Mouse (Mus musculus) cortical plate, adult 2 months (tissue): ENCODE data around the gene Pitpnc1. TPM values are rescaled to one million over a fixed set of nuclear protein-coding genes. Genes with fewer than 3 reads are reported as not detected.

Source experiments
- H3K27ac ChIP-seq: fragments of 200-500 bp; 2 replicates; pipeline ENCODE4 v1.5.1; 2012; ENCODE audit warnings: low read length, control low read depth, inconsistent platforms; ENCODE audit not compliant: insufficient read depth
- H3K4me1 ChIP-seq: fragments of 200-500 bp; 2 replicates; pipeline ENCODE4 v1.6.1; 2011; ENCODE audit warnings: low read length; ENCODE audit not compliant: control insufficient read depth, insufficient read depth
- H3K4me3 ChIP-seq: fragments of 200-500 bp; 2 replicates; pipeline ENCODE4 v1.5.1; 2011; ENCODE audit warnings: mild to moderate bottlenecking, low read length, control low read depth; ENCODE audit not compliant: insufficient read depth
- CTCF ChIP-seq: fragments of 200-500 bp; IDR thresholded peaks from 2 replicates; pipeline ENCODE4 v1.5.1; 2011; ENCODE audit warnings: mild to moderate bottlenecking, control low read depth, low read length; ENCODE audit not compliant: insufficient read depth; ENCODE audit errors: extremely low read depth
- POLR2A ChIP-seq: fragments of 200-500 bp; IDR thresholded peaks from 2 replicates; pipeline ENCODE4 v1.6.1; 2011; ENCODE audit warnings: mild to moderate bottlenecking, low read length, control low read depth; ENCODE audit not compliant: insufficient read depth; ENCODE audit errors: extremely low read depth
- polyA plus RNA-seq: library from polyadenylated mRNA; depleted of rRNA; stranded (reverse); fragments of >200 nt; gene quantifications from 2 replicates; pipeline ENCODE4 v1.2.3, GENCODE M21; 2012

Pitpnc1 gene
- polyA plus RNA-seq, 1 experiment = 35.6 TPM

DNA sequence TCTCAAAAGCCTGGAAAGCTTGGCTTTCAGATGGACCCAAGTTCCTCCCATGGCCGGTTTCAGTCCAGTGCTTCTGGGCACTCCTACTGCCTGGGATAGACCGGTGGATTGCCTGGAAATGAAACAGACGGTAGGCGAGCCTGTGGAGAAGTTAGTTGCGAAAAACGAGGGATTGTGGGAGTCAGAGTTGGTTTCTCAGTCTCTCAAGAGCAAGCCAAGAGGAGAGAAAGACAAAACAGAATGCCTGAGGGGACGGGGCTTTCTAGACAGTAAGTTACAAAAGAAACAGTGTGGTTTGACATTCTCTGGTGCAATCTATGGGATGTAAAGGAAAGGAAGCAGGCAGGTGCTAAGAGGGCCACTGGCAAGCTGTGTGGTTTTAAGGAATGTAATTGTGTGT, 216.3 kb downstream of the Pitpnc1 start:
- TF ChIP-seq CTCF = no peak
- TF ChIP-seq POLR2A = no peak
- Histone ChIP-seq H3K27ac (no peak overlapping the region), H3K4me3 (no peak overlapping the region), H3K4me1 (peaks cover 1% of the 10 kb centered on the region)

DNA sequence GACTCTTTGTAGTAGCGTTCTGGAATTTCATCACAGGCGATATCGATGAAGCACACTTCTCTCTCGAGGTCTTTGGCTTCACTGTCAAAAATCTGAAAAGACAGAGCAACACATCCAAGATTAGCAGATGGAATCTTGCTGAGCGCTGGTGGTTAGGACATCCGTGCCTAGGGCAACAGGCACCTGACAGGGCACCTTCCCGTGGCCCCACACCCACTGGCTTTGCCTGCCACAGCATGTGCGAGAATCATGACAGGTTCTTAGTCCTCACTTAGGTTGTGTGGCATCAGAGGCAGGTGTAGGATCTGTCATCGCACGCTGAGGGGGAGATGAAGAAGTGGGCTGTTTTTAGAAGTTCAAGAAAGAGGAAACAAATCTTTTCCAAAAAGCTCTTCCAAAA, 218.5 kb downstream of the Pitpnc1 start:
- Histone ChIP-seq H3K4me3 (no peak overlapping the region), H3K4me1 (peaks cover 1% of the 10 kb centered on the region), H3K27ac (no peak overlapping the region)
- no peak for TF ChIP-seq CTCF
- TF ChIP-seq POLR2A = no peak

DNA sequence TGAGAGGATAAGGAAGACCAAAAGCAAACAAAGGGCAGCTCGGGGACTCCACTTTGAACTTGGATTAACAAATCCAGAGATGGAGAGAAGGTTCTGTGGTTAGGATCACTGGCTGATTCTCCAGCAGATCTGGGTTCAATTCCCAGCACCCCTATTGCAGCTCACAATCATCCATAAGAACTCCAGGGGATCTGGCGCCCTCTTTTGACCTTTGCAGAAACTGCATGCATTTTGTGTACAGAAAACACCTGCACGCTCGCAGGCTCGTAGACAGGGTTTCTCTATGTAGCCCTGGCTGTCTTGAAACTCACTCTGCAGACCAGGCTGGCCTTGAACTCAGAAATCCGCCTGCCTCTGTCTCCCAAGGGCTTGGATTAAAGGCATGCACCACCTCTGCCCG, 219.0 kb downstream of the Pitpnc1 start:
- Histone ChIP-seq H3K4me1 (no peaks in the 10 kb centered on the region; the same call in 1 of the 2 replicates), H3K4me3 (no peak overlapping the region), H3K27ac (no peak overlapping the region)
- TF ChIP-seq POLR2A = no peak
- TF ChIP-seq CTCF = no peak

DNA sequence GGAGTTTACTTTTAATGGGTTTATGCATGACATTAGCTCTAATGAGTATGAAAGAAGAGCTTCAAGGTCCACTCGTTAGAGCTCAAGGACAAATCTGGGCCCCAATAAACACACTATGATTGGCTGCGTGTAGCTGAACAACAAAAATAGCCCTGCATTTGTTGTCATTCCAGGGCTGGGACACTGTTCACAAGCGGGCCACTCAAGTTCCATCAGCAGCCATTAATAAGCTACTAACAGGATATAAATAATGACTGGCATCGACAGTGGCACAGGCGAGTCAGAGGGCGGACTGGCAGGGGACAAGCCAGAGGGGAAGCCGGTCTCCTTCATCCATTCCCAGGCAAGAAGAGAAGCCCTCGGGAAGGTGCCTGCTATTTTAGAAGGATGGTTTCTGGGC, 219.6 kb downstream of the Pitpnc1 start:
- Histone ChIP-seq H3K4me3 (no peak overlapping the region), H3K4me1 (no peaks in the 10 kb centered on the region; the same call in 1 of the 2 replicates), H3K27ac (no peak overlapping the region)
- TF ChIP-seq CTCF (no peak), POLR2A (no peak)

DNA sequence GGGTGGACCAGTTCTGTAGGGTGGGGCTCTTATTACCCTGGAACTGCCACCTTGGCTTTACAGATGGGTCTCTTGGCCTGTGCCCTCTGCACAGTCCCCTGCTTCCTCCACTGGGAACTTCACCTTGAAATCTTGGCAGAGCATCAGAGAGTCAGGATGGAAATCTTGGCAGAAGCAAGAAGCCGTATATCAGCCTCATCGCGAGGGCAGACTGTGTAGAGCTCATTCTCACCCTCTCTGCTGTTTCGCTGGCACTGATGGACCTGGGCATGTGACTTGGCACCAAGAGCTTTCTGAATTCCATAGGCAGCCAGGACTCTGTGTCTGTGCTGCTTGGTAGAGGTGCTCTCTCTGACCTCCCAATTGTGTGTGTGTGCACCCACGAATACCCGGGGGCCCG, 221.7 kb downstream of the Pitpnc1 start:
- Histone ChIP-seq H3K4me1 (no peaks in the 10 kb centered on the region; the same call in 1 of the 2 replicates), H3K27ac (no peak overlapping the region), H3K4me3 (no peak overlapping the region)
- no peak for TF ChIP-seq POLR2A

DNA sequence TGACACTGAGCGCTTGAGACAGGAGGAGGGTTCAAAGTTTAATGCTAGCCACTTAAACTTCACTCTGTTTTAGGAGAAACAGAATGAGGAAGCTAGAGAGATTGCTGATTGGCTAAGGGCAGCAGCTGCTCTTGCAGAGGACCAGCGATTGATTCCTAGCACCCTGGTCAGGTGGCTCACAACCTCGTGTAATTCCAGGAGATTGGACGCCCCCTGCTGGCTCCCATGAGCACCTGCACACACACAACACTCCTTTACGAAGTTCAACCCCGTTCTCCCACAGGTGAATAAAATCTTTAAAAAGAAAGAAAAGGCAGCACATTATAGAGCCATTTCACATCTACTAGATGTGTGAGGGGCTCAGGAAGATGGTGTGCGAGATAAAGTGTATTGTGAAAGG, 224.8 kb downstream of the Pitpnc1 start:
- no peak for TF ChIP-seq POLR2A
- no peak for TF ChIP-seq CTCF

DNA sequence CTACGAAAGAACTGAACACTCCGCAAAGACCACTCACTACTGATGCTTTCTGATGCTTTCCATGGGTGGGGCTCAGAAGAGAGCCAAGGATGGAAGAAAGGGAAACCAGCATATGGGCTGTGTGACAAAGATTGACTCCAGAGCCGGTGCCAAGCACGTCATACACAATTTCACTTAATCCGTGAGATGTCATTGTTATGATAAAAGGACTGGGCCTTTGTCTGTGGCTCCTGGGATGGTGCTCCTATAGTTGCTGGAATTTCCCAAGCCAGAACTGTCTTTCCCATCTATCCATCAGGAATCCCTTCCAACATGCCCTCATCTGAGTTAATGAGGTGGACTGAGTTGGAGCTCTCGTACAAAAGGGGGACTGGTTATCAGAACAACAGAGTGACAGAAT, 227.4 kb downstream of the Pitpnc1 start:
- TF ChIP-seq CTCF (no peak), POLR2A (no peak)
- H3K27ac ChIP-seq = peak overlapping the region; percentile 51; the same call in 1 of the 2 replicates
- no peak overlapping the region for H3K4me3 ChIP-seq
- no peaks in the 10 kb centered on the region for H3K4me1 ChIP-seq

More for the DNA sequence above, 224.8 kb downstream of the Pitpnc1 start:
- no peaks in the 10 kb centered on the region for H3K4me1 ChIP-seq
- no peak overlapping the region for H3K4me3 ChIP-seq
- H3K27ac ChIP-seq = no peak overlapping the region

DNA sequence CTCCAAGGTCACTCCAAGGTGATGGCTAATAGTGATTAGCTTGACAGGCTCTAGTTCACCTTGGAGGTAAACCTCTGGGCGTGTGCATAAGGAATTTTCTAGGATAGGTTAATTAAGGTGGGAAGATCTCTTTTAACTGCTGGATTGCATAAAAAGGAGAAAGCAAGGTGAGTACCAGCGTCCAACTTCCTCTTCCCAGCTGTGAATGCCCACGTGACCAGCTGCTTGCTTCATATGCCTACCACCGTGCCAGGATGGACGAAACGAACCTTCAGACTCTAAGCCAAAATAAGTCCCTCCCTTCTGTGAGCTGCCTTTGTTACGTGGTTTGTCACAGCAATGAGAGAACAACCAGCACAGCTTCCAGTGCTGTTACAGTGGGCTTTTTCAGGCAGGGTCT, 228.8 kb downstream of the Pitpnc1 start:
- Histone ChIP-seq H3K27ac (no peak overlapping the region), H3K4me3 (no peak overlapping the region), H3K4me1 (no peaks in the 10 kb centered on the region)
- TF ChIP-seq CTCF = no peak
- no peak for TF ChIP-seq POLR2A

DNA sequence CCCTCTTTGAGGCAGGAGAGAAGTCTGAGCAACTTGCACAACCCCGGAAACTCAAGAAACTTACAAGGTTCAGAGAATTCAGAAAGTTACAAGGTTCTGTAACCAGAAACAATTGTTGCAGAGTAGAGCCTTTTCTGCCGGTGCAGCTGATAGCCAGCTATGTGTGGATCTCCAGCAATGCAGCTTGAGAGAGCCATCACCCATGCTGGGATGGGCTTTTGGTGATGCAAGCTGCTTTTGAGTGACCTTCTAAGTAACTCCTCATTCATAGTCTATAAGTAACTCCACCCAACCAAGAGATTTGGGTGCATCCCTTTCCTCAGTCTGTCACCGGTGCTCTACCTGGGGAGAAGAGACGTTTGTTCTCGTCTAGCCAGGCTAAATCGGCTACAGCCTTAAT, 232.0 kb downstream of the Pitpnc1 start:
- Histone ChIP-seq H3K4me1 (no peaks in the 10 kb centered on the region), H3K4me3 (no peak overlapping the region), H3K27ac (no peak overlapping the region)
- no peak for TF ChIP-seq POLR2A
- TF ChIP-seq CTCF = no peak

DNA sequence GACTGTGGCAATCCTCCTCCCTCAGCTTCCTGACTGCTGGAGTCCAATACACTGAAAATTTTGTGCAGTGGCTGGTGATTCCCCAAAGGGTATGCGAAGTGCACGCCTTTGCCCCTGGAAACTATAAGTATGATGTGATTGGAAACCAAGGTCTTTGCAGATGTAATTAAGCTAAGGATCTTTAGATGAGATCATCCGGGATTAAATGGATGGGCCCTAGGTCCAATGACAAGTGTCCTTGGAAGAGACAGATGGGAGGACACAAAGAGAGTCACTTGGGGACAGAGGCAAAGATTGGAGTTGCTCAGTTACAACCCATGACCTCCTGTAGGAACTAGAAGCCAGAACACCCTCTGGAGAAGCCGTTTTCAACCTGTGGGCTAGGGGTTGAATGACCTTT, 233.0 kb downstream of the Pitpnc1 start:
- TF ChIP-seq CTCF (no peak), POLR2A (no peak)
- no peak overlapping the region for H3K27ac ChIP-seq
- no peaks in the 10 kb centered on the region for H3K4me1 ChIP-seq
- H3K4me3 ChIP-seq = no peak overlapping the region

DNA sequence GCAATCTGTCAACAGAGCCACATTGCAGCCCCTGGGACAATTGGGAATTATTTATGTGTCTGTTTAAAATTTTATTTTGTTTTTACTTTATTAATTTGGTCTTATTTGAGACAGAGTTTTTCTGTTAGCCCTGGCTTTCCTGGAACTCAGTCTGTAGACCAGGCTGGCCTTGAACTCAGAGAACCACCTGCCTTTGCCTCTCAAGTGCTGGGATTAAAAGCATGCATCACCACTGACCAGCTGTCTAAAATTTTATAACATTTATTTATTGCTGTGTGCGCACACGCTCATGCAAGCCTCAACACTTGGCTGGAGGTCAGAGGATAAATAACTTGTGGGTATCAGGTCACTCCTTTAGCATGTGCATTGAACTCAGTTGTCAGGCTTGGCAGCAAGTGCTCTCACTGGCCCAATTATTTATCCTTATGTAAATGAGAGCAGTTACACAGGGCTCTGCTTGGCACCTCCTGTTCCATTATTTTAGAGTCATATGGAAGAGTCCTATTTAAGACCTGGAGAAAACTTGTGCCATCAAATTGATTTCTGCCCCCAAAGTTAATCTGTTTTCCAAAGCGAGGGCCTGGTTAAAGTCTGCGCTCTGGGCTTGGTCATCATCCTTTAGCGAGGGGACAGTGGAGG, 237.1 kb downstream of the Pitpnc1 start:
- H3K4me1 ChIP-seq = no peaks in the 10 kb centered on the region
- H3K27ac ChIP-seq = no peak overlapping the region
- no peak overlapping the region for H3K4me3 ChIP-seq
- TF ChIP-seq CTCF (no peak), POLR2A (no peak)
